Mouse (Mus musculus) lung, postnatal 36 days (tissue): ENCODE measurements around the gene Tnk2.
"Not testable (repeated sequence)": the region's sequence is repeated elsewhere in the genome, so short reads cannot be mapped to it uniquely, and the experiment has no call there.

Experiments
- DNase-seq: peaks from one replicate; pipeline ENCODE4 v3.0.0; 2022; ENCODE audit warnings: mixed read lengths

The Tnk2 gene

DNA sequence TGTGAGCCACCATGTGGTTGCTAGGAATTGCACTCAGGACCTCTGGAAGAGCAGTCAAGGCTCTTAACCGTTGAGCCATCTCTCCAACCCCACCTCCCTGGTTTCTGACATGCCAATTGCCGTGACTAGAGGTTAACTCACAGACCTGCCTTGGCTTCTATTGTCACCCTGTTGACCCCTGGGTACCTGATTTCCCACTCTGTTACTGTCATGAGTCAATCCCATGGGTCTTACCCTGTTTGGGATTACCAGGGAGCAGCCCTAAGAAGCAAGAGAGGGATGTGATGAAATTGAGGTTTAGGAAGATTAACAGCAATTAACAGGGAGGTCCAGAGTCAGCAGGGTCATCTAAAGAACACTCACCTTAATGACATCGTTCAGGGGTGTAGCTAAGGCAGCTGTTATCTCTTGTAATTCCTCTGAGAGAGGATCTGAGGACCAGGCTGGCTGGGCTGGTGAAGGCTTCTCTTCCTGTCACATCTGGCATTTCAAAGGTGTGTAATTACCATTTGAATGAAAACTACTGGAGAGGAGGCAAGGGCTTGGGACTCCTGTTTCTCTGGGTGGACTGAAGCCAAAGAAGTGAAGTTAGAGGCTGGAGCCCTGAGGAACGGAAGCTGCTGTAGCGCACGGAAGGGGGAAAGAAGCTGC lies 6.7 kb upstream of the Tnk2 start:
- no peak for DNase-seq

DNA sequence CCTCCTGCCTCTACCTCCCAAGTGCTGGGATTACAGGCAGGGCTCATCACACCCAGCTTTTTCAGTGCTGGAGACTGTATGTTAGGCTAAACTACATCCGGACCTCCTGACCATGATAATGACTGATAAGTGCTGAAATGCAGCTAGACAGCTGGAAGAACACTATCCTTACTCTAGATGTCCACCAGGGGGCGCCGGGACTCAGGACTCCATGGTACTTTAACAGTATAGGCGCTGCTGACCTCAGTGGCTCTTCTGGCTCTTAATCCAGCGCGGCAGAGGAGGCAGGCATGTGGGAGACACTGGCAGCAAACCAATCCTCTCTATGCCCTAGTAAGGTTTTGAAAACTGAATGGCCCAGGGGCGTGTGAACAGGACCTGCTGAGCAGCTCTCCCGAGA lies 5.2 kb upstream of the Tnk2 start:
- peak; percentile 96 for DNase-seq

DNA sequence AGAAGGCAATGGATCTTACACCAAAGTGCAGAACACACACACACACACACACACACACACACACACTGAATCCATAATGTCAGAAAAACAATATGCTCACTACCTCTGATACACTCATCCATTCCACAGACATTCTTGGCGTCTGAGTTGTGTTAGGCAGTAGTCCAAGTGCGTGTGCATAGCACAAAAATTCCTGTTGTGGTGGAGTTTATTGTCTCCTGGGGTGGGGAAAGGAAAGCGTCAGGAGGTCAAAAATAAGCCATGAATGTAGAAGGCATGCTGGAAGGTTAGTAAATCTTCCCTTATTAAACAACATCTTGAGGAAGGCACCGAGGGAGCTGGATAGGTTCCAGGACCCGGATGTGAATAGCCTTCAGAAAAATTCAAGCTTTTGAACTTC lies 3.6 kb upstream of the Tnk2 start:
- no peak for DNase-seq

DNA sequence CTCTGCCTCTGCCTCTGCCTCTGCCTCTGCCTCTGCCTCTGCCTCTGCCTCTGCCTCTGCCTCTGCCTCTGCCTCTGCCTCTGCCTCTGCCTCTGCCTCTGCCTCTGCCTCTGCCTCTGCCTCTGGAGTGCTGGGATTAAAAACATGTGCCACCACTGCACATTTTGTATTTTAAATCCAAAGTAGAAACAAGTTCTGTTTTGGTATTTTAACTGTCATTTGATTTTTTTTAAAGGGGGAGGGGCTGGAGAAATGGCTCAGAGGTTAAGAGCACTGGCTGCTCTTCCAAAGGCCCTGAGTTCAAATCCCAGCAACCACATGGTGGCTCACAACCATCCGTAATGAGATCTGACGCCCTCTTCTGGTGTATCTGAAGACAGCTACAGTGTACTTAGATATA lies 3.0 kb upstream of the Tnk2 start:
- not testable (repeated sequence) for DNase-seq

DNA sequence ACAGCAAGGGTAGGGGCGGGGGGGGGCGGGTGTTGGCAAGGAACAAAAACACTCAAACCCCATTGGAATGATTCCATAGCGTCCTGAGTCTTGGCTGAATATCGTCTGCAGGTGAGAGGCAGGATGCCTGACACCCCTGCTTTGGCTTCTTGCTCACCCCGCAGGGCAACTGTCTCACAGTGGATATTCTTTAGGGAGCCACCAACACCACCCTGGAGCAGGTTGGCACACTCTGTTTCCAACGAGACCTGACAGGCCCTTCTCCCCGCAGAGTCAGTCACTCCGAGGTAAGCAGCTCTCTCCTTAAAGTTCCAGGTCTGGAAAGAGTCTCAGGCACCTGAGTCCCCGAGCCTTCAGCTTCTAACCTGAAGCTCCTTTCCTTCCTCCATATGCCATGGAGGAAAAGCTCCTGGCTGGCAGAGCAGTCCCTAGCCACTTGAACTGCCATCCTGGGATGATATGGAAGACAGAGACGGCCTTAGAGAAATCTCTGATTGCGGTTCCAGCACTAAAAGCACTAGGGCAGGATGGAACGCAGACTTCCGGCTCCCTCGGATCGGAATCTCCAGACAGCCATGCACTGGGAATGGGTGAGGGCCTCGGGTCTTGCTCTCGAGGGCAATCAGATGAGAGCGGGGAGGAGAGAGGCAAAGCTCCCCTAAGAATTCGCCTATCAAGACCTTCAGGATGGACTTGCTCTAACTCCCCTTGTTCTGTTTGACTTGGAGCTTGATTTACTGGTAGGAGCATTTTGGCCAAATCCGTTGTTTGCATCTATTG lies 2.0 kb upstream of the Tnk2 start:
- no peak for DNase-seq

DNA sequence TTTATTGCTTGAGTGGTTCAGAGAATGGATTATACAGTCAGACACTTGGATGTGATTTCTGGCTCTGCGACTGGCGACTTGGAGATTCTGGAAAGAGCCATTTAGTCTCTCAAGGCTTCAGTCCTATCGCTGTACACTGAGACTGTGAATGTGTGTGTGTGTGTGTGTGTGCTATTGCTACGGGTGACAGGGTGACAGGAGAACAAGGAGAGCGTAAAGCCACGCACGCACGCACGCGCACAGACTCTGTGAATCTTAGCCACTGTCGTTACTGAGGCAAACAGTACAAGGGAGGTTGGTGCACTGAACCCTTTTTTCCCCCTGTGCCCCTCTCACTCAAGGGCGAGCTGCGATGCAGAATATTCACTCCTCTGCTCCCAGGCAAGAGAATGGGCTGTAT lies 1.4 kb upstream of the Tnk2 start:
- no peak for DNase-seq

DNA sequence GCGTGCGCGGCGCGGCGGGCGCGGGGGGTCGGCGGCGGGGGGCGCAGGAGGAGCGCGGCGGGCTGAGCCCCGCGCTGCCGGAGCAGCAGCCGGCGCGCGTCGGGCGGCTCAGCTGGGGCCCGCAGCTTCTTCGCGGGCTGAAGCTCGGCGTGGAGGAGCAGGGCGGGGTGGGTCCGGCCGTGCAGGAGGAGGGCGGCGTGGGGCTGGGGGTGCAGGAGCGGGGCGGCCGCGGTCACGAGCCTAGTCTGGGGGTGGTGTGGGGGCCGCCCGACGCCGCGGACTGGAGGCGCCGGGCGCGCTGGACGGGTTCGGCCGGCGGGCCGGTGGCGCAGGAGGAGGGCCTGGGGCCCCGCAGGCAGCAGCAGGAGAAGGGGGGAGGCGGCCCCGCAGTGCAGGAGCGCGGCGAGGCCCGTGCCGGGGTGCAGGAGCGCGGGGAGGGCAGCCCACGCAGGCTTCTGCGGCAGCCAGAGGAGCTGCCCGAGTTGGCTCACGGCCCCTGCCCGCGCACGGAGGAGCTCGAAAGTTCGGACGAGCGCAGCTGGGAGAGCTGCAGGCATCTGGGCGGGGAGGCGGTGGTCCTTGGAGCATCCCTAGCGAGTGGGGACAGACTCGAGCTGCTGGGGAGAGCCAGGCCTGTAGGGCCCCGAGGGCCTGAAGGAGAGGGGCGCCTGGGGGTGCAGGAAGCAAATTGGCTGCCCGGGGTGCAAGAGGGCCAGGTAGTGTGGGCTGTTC lies 561 bp downstream of the Tnk2 start:
- DNase-seq = no peak

DNA sequence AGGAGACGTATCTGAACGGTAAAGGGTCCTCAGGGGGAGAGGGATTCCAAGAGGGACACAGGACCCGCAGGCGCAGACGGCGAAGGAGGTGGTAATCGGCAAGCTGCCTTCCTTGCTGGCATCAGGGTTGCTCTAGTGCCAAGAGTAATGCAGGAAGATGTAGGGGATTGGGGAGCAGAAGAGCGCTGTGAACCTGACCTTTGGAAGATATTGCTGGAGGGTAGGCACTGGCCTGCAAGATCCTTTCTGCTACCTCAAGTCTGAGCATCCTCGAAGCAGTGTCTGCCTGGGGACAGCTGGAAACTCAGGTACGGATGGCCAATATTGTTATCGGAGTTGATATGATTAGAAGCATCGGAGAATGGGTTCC lies 1.1 kb downstream of the Tnk2 start:
- DNase-seq = no peak

DNA sequence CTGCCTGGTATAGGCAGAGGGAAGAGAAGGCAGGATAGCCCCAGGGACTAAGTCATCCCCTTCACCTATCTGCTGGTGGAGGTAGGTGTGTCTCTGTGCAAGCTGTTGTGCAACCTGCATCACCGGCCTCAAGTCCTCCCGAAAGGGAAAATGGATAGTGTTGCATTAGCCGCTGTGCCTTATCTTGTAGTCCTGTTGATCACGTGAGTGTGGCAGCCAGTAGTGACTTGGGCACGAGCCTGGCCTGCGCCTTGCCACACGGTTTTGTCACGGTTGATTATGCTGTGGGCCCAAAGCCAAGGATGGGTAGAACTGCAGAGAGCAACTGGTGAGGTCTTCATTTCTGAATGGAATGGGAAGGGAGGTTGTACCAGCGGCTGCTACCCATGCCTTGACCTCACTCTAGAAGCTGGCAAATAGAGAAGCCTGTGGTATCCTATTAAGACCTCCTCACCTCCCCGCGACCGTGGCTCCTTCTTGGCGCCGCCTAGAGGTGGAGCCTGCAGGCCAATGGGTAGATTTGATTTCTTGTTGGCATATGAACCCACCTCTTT lies 1.8 kb downstream of the Tnk2 start:
- peak; percentile 76 for DNase-seq

DNA sequence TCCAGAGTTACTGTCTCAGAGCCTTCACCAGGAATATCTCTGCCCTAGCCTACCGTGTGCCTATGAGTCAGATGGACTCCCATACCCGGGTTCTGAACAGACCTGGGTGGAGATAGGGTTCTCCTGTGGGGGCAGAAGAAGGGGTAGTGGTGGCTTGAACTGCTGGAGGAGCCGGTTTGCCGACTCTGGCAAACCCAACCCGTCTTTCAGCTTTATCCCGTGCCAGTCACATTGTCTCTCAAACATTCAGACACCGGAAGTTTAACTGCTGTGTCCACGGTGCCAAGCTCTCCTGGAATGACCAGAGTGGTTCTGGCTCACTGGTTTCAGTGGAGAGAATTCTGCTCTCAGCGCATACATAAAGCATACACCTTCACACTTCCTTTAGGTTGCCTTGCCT lies 2.3 kb downstream of the Tnk2 start:
- no peak for DNase-seq

DNA sequence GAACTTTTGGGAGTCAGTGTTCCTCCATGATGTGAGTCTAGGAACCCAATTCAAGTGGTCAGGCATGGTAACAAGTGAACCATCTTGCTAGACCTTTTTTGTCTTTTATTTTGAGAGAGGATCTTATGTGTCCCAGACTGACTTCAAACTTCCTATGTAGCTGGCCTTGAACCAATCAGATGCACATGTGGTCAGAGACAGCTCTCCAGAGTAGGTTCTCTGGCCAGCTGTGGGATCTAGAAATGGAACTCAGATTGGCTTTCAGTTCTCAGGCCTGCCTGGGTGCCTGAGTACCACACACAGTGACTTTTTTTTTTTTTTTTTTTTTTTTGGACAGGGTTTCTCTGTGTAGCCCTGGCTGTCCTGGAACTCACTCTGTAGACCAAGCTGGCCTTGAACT lies 4.0 kb downstream of the Tnk2 start:
- DNase-seq = no peak

DNA sequence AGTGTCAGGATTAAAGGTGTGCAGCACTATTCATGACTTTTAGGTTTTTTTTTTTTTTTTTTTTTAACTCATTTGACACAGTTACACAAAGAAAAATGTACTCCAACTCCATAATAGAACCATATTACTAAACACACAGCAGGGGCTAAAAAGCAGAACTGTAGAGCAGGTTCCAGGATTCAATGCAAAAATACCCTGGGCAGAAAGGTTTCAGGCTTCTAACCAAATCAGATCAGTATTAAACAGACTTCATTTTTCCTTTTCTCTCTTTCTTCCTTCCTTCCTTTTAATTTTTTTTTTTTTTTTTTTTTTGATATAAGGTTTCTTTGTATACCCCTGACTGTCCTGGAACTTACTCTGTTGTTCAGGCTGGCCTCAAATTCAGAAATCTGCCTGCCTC lies 6.8 kb downstream of the Tnk2 start:
- no peak for DNase-seq

DNA sequence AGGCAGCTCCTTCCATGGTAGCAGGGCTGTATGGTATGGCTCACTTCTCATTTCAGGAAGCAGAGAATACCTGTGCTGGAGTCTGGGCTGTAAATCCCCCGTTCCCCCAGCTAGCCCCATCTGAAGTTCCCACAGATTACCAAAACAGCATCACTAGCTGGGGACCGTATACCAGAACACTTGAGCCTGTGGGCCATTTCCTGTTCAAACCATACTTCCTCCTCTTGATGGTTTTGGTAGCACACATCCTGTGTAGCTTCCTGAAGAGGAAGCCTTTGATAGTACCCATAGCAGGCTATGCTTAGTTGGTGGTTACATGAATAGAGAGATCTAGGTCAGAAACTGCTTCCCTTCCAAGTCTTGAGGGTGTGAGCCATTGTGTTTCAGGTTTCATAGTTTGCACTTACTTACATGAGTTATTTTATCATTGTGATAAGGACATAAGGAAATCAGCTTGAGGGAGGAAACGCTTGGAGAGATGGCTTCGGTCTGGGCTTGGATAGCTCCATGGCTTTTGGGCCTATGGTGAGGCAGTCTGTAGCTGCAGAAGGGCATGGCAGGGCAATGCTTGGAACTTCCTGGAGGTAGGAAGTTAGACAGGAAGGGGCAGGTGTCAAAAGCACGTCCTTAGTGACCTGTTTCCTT lies 7.4 kb downstream of the Tnk2 start:
- DNase-seq = peak; percentile 59

DNA sequence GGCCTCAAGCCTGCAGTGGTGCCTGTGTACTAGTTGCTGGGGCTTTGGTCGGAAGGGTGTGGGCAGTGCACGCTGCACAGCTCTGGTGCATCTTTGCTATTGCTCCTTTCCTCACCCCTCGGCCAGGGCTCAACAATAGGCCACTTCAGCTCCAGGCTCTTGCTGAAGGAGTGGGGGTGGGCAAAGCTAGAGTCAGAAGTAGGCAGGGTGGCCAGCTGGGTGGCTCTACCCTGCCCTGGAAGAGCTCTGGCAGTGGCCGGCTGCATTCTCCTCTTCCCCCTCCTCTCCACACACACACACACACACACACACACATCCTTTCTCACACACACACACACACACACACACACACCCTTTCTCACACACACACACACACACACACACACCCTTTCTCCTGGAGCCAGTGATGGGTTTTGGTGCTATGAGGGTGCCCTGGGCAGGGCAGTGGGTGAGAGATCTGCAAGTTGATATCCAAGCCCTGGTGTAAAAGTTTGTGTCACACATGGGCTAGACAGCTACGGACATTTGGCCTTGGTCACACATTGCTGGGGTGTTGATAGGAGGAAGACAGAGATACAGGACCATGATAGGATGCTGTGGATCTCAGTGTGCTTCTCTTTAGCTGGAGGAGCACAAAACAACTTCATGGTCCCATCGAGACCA lies 10.5 kb downstream of the Tnk2 start:
- DNase-seq = no peak

DNA sequence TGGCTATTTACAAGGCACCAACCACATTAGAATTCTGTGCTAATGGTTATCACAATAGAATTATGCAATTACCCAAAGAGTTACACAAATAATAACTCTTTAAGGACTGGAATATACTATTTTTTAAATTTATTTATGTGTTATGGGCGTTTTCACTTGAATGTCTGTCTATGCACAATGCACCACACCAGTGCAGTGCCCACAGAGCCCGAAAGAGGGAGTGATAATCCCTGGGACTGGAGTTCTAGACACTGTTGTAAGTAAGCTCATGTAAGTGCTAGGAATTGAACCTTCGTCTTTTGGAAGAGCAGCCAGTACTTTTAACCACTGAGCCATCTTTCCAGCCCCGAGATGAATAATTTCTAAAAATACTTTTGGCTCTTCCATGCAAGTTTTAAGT lies 11.9 kb downstream of the Tnk2 start:
- no peak for DNase-seq

DNA sequence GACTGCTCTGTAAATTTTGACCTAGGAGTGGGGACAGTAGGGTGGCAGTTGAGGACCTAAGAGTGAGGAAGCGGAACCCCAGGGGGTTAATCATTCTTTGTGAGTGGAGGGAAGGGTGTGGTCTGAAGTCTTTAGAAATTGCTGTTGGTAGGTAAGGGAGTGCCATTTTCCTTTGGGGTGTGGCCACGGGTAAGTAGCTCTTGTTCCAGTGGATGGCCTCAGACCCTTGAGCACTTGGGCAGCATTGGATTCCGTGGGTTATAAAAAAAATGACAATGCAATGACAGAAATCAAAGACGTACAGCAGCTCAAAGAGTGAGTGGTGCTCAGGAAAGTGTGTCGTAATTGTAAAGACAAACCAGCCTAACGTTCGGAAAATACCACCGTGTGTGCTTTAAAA lies 12.6 kb downstream of the Tnk2 start:
- DNase-seq = peak; percentile 64

DNA sequence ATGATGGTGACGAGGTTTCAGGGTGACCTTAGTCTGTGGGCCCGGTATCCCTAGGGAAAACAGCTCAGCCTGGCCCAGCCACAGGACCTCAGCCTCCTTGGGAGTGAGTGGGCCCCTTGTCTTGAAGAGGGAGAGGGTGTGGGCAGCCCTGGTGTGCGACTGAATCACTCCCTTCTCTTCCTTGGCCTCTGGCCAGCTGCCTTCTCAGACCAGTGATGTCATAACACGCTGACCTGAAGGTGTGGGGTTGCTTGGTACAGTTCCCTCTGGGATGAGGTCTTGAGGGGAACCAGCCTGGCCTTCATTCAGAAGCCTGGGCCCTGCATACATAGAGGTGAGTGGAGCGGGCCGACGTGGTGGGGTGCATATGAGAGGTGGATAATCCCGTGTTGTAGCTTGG lies 13.1 kb downstream of the Tnk2 start:
- DNase-seq = peak; percentile 81

DNA sequence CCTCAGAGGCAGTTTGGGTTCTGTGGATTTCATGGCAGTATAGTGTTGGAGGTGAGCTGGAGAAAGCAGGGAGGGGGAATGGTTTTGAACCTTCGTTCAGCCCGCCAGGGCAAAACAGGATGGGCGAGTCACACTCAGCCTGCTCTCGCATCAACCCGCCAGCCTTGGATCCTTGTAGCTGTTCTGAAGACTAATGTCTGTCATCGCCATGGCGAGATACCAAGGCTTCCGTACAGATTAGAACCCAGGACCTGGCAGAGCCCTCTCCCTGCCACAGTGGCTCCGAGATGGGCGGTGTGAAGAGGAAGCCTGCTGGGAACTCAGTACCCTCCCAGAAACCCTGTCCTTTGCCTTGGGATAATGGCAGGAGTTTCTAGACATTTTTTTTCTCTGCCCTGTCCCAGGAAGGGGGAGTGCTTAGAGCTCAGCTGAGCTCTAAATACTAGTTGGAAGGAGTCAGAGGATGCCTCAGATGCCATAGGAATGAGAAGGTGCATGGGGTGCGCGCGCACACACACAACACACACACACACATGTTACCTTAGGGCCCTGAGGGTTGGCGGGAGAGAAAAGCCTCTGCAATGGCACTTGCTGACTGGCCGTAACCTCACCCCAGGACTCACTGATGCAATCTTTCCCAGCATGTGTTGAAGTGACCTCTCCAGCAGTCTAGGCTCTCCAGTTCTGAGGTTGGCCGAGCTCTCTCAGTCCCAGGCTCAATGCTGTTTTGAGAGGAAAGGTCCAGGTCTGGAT lies 14.0 kb downstream of the Tnk2 start:
- DNase-seq = peak; percentile 71

DNA sequence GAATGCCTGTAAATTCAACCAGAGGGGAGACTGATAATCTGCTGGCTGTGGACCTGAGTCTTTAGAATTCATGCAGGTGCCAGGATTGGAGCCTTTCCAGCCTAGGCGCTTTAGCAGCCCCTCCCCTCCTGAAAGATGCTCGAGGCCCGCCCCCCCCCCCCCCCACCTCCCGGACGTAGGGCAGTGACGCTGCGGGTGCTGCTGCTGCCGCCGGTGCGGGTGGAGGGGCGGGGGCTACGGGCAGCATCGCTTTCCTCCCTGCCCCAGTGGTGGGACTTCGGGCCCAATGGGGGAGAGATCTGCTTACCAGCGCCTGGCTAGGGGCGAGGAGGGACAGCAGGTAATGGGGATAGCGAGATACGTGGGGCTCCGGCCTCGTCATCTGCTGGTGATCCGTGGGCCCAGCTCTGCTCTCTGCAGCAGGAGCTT lies 15.1 kb downstream of the Tnk2 start:
- DNase-seq = no peak

DNA sequence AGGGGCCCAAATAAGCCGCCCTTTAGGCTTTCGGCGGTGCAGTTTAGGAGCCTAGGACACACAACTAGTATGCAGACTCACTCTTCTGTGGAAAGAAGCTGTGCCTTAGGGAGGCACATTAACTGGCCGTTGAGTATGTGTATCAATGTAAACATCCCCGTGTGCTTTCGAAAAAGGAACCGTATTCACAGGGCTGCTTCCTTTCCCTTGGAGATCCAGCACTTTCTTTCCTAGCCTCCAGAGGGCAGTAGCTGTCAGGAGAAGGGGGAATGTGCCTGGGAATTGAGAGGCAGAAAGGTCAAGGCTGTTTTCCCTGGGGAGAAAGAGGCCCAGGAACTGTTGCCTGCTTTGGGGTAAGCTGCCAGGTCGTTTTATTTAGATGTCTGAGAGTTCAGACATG lies 15.7 kb downstream of the Tnk2 start:
- DNase-seq = peak; percentile 78

DNA sequence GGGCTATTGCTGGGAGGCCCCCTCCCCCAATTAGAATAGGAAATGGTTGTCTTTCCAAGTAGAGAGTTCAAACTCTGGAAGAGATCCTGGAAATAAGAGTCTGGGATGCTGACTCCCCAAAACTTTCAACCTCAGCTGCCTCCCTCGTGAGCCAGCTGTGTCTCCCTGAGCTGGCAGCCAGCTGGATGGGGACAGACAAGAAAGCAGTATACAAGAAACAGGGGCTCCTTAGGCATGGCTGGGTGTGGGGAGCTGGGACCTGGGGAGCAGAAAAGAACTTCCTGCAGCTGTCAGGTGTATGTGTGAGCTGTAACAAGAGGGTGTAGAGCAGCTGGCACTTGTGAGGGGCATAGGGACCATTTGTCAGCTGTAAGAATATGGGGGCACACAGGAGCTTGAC lies 16.4 kb downstream of the Tnk2 start:
- no peak for DNase-seq
